Mouse (Mus musculus) thymus, adult 18-20 months (tissue): ENCODE data around the gene Hpdl.
"Not testable (repeated sequence)": the region's sequence is repeated elsewhere in the genome, so short reads cannot be mapped to it uniquely, and the experiment has no call there.

Experiments used
- DNase-seq, 2 experiments: peaks; one replicate each; pipeline ENCODE4 v3.0.0; 2022; ENCODE audit warnings: mixed read lengths in 2 of 2

Hpdl gene

DNA sequence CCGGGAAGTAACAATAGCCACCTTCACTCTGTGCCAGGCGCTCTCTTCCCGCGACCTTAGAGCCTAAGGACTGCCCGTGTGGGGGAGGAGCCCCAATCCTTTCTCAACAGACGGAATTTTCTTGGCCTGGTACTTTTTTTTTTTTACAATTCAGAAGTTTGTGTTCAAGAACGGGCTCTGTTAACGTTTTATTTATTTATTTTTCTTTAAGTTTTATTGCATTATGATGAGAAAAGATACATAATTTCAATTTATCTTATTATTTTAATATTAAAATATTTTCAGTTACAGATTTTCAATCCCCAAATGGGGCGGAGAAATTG is at the start of gene Hpdl:
Gene Hpdl, minus strand, starts transcription at position 14 of the 323 bp plus-strand sequence.
- no peak for DNase-seq

DNA sequence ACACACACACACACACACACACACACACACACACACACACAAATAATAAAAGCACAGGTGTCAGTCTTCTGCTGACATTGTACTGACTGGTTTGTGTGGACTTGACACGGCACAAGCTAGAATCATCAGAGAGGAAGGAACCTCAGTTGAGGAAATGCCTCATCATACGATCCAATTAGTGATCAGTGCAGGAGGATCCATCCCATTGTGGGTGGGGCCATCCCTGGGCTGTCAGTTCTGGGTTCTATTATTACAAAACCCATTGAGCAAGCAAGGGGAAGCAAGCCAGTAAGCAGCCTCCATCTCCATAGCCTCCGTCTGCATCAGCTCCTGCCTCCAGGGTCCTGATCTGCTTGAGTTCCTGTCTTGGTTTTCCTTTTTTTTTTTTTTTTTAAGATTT is 48.4 kb upstream of the Hpdl start:
- DNase-seq = no peak

DNA sequence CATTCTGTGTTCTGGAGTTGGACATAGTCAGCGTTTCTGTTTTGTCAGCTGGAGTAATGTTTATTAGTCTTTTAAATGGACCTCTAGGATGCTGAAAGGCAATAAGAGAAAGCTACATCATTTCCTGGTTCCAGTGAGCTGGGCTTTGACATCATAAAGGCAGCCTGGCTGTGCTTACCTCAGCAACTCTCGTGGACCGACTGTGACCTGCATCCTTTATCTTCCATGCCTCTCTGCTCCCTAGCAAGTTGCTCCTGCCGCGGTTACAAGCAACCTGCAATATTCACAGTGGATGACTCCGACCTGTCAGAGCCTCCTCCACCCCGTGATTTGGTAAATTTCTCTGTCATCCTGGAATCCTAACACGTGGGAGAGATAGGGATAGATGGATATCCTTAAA is 40.5 kb upstream of the Hpdl start:
- DNase-seq = no peak

DNA sequence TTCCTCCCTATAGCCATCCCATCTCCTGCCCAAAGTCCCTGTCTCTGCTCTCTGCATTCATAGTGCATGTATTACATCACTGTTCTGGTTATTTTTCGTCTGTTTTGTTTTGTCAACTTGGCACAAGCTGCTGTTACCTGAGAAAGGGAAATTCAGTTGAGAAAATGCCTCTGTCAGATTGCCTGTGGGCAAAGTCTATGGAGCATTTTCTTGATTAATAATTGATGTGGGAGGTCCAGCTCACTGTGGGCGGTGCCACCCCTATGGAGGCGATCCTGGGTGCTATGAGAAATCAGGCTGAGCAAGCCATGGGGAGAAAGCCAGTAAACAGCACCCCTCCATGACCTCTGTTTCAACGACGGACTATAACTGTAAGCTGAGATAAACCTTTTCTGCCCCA is 38.2 kb upstream of the Hpdl start:
- no peak for DNase-seq

DNA sequence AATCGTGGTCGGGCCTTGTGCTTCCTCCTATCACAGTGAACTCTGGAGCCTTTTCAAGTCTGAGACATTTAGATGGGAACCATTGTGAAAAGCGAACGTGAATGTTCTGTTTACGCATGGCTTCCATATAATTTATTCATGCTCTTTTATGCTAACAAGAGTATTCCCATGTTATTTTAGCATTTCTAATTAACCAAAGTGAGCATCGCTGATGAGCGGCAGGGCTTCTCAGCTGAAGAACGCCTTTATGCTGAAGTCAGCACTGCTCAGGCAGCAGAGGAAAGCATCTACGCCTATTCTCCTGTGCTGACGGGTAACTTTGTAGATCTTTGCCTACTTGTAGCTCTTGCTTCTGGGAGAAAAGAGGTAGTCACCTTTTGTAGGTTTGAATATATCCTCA is 35.7 kb upstream of the Hpdl start:
- no peak for DNase-seq

DNA sequence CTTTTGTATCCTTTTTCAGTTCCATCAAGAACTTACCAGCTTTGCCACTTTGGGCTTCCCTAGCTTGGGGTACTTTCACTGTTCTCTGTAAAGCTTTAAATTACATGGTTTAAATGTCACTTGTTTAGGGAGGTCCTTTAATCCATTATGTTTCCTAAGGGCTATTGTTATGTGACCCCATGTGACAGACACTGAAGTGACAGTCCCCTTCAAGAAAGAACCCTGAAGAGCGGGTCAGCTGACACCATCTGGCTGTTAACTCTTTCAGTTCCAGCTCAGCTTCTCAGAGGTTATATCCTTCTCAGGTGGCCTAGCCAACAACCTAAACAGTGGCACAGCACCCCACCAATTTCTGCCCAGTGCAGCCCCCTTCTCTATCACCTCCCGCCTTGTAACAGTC is 32.8 kb upstream of the Hpdl start:
- no peak for DNase-seq

DNA sequence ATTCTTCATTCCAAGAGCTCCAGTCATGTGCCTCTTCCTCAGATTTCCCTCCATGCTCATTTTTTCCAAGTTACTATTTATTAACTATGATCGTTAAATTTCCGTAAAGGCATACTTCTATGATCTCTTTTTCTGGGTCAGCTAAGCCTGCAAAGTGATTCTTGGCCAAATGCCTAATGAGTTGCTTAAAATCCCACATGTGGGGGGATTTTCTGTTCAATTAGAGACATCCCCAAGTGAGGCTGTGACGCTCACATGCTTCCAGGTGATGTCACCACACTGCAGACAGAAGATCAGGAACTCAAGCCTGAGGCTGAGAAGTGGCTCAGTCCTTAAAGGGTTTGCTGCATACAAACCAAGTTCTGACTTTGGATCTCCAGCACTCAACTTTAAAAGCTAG is 28.4 kb upstream of the Hpdl start:
- DNase-seq = no peak

DNA sequence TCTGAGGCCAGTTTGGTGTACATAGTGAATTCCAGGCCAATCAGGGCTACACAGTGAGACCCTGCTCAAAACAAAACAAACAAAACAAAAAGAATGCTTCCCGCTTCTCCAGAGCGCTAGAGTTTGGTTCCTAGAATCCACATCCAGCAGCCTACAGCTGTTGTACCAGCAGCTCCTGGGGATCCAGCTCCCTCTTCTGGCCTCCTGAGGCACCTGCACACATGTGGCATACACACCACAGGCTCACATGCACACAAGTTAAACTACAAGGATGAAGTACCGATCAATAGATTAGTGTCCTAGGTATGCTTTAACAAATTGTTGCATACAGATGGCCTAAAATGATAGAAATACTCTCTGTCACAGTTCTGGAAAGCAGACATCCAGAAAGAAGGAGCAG is 22.8 kb upstream of the Hpdl start:
- no peak for DNase-seq

DNA sequence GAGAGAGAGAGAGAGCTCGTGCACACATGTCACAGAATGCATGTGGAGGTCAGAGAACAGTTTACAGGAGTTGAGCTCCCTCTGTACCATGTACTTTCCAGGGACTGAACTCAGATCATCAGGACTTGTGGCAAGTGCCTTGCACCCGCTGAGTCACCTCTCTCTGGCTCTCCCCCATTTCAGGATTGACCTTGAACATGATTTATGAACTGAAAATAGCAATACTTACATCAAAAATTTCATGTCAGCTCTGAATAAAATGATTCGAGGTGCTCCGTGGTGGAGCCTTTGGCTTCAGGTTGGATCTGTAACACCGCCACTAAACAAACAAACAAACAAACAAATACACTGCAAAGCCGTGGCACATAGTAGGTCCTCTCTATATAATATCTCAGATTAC is 19.3 kb upstream of the Hpdl start:
- no peak for DNase-seq

DNA sequence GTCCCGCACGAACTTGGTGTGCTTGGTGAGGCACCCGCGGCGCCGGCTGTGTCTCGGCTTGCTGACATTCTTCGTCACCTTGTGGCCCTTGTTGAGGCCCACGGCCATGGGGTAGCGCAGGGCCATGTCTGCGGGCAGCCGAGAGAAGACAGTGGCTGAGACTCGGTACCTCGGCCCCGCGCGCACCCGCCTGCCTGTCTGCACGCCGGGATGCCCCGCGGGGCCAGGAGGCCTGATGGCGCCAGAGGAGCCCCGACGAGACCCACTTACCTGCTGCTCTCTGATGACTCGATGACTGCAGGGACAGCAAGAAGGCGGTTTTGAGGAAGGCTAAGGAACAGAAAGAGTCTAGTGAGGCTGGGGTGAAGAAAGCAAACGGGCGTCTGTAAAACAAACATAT is 18.6 kb upstream of the Hpdl start:
- not testable (repeated sequence) for DNase-seq

DNA sequence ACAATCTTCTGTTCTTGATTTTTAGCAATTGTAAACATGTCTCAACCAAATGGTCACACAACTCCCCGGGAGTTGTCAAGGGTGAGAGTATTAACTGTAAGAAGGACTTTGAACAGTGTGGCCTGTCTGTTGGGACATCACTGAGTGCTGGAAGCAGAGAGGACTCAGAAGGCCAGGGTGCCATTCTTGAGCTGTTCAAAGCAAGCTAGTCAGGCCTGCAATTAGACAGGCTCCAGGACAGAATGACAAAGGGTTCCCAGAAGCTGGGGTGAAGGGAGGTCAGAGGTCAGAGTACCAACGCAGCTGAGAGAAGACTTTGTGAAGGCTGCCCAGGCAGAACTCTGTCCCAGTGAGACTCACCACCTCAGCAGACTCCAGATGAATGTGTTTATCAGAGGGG is 17.5 kb upstream of the Hpdl start:
- DNase-seq = no peak

DNA sequence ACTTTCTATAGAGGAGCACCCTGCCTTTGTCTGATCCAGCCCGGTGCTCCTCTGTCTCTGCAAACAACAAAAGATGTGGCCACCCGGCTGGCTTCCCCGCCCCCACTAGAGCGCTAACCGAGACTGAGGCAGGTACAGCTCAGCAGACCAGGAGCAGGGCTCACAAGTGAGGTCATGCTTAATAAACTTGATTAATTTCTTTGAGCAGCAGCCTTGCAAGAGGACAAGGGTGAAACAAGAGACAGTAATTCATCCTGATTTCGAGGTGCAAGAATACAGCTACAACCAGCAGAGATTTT is 8.5 kb upstream of the Hpdl start:
- no peak for DNase-seq

DNA sequence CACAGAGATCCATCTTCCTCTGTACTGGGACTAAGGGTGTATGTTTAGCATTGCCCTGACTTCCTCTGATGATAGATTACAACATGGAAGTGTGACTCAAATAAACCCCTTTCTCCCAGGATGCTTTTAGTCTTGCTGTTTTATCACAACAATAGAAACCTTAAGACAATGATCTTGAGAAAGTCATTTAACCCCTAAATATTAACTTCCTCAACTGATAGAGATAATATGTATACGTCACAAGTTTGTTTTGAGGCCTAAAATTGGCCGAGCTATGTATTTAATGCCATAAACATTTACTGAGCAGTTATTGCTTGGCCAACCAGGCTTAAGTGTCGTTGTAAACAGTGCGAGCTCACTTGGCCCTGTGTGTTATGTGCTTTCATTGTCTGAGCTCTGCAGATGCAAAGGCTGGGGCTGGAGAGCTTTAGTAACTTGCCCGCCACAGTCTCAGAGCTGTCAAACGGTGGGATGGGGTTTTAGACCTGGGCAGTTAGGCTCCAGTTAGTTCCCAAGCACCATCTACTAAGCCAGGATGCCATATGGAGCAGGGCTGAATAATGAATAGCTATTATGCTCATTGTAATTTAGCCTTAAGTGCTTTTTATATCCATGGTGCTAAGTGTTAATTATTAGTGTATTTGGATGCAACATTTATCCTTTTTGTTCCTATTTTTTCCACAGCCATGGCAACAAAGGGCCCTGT is 8.0 kb upstream of the Hpdl start:
- no peak for DNase-seq

DNA sequence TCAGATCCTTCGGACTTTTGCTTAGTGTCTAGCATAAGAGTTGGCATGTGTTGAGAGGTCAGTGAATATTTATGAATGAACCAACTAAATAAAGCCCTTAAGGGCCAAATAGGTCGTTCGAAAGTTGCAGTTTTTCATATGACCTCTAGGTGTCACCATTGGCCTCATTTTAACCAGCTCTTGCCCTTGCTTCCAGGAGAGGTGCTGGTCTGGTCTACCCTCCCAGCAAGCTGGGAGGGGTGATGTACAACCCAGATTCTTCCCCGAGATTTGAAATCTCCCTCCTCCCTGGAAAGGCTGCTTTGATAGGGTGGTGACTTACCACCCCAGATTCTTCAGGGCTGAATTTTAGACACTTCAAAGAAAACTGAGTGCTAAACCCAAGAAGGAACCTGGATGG is 6.3 kb upstream of the Hpdl start:
- DNase-seq = no peak

DNA sequence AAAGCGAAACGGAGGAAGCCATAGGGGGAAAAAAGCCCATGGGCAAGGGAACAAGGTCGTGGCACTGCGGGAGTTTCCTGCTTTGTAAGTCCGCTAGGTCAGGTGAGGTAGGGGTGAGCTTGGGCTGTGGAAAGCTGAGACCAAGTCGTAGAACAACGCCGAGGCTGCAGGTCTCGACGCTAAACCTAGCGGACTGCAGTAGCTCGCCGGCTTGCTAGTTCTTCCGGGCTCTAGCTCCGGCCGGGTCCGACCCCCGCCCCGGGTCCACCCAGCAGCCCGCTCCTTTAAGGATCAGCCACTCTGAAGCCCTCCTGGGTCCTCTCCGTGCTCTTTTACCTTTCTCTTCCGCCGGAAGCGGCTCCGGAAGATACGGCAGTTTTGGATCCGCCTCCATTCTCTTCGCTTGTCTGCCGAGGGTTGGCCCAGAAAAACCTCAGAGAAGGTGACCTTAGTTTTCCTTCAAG is 3.1 kb upstream of the Hpdl start:
- DNase-seq = peak; percentile 61 to 69

DNA sequence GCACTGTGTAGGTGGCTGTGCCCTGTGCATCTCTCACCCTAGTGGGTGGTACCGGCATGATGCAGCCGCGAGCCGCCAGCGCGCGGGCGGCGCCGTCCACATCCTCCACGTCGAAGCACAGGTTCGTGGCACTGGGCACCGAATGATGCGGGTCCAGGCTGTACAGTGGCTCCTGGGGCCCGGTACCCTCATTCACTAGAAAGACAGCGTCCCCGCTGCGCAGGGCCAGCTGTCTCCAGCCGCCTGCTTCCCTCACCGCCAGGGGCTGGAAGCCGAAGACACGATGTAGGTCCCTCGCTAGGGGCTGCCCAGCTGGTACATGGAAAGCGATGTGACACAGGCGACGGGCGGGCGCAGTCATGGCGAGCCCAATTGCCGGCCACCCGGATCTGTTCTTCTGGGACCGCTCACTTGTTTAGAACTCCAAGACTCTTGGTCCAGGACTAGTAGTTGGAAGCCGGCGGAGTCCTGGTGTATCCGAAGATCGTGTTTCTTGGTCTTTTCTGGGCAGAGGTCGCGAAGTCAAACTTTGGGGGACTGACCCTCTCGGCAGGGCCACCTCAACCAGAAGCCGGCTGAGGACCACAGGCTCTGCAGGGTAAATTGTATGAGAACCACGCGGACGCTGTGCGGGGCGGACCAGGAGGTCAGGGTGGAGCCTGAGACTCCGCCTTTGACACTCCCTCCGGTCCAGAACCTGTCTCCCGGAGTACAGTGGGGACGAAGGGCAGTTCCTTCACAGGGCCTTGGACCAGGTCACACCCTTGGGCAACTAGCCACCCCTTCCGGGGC is 409 bp downstream of the Hpdl start:
- peak in 1 of 2 experiments; percentile 36 for DNase-seq

DNA sequence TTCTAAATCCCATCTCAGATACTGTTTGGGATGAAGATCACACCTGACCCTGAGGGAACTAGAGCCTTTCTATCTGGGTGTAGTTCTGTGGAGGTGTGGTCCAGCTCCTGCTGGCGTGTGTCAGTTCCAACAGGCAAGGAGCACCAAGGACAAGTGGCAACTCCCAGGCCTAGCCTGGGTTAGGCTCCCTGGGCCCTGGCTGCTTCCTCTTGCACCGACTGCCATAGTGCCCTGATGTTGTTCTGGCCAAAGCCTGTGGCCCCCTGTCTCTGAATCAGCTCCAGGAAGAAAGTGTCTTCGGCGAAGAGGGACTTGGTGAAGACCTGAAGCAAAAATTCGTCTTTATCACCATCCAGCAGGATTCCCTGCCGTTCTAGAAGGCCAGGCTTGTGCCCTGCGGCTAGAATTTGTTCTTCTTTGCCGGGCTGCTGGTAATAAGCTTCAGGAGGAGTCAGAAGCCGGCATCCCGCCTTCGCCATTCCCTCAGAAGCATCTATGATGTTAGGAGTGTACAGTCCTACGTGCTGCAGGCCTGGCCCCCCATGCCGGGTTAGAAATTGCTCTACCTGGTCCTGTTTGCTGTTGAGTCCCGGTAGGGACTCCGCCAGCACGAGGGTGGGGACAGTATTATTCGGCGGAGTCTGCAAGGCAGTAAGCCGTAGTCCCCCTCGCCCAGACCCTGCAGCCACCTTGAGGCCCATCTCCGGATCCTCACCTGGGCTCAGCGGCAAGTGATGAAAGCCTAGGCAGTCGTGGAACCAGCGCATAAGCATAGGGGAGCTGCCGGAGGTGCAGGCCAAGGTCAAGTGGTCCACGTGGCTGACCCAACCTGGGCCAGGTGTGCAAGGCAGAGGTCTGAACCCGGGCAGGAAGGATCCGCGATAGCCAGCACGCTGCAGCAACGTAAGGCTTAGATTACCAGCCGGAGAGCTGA is 1.3 kb downstream of the Hpdl start:
- no peak for DNase-seq

DNA sequence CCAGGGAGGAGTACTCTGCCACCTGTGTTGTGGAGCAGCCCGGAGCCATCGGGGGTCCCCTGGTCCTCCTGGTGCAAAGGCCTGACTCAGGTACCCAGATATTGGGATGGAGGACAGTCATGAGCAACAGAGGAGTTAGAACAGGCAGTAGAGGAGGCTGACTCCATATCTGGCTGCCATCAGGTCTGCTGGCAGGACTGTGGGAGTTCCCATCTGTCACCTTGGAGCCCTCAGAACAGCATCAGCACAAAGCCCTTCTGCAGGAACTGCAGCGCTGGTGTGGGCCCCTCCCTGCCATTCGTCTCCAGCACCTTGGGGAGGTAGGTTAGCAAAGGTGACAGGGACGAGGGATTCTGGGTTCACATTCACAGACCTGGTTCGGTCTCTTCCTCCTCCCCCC is 4.0 kb downstream of the Hpdl start:
- DNase-seq = no peak

DNA sequence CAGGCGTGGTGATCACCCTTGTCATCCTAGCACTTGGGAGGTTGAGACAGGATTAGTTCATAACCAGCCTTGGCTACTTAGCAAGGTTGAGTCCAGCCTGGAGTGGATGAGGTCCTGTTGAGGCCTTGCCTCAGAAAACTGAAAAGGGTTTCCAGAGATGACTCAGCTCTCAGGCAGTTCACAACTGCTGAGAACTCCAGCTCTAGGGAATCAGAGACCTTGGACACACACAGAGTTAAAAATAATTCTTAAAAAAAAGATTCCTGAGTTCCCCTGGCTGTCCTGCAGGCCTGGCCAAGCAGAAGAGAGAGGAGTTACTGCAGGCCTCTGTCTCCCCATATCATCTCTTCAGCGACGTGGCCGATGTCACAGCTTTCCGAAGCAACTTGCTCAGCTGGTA is 6.2 kb downstream of the Hpdl start:
- DNase-seq = no peak

DNA sequence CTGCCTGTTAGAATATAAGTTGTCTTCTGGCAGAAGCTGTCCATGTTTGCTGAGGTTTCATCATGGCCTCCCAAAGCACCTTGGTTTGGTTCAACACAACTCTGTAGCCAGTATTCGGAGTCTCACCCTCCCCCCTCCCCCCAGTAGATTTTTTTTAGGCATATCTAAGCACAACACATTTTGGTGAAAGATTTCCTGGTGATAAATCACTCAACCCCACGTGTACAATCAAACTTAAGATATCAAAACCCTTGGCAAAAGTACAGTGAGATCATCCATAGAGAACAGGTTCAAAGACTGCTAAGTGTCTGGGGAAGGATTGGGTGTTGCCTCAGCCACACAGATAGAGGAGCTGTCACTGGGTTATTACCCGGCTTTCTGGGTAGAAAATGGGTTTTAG is 10.5 kb downstream of the Hpdl start:
- no peak for DNase-seq

DNA sequence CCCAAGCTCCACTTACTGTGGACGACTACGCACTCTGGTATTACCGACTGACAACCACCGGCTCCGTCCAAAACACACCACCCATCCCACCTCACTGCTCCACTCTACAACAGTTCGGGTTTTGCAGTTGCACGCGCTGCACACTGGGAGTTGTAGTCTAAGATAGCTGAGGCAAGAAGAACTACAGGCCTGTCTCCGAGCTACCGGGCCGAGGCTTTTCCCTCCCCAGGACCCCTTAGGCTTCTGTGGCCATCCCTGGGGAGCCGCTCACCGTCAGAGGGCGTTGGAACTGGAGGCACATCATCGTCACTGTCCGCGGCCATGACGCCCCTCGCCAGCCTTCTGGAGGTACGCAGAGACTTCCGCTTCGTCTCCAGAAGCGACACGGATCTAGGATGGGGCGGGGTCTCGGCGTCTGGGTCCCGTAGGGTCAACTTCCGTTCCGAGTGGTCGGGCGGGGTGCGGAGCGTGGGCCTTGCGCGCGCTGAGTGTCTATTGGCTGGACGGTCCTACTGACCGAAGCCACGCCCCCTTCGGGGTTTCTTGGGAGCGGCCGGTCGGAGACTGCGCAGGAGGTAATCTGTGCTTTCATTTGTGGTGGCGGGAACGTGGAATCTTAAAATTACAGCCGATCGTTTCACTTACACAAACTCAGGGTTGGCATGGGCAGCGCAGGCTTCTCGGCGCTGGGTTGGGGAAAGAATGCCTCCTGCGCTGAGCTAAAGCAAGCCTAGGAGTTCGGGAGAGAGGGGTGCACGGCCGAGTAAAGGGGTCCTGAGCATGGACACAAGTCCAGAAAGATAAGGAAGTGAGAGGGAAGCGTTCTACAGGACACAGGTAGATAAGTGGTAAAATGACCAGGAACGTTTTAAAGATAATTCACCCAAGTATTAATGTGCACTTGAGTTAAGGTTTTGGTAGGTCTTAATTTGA is 14.0 kb downstream of the Hpdl start, which contains the start of the genes Toe1 and Mutyh:
Gene Toe1, minus strand, starts transcription at position 444 of the 933 bp plus-strand sequence.
Gene Mutyh, plus strand, starts transcription at position 527 of the 933 bp plus-strand sequence.
- peak; percentile 88 to 94 for DNase-seq

DNA sequence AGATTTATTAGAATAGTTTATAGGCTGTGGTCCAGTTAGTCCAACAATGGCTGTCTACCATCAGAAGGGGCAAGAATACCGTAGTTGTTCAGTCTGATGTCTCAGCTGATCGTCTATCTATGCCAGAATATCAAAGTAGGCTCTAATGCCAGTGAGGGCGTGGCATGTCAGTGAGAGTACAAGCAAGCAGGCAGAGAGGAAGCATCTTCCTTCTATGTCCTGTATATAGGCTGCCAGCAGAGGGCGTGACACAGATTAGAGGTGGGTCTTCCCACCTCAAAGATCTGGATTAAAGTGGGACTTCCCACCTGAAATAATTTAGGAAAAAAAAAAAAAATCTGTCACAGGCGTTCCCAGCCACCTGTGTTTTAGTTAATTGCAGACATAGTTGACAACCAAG is 21.6 kb downstream of the Hpdl start:
- no peak for DNase-seq
